Mouse (Mus musculus) hindbrain, embryonic 14.5 days (tissue): Measurements from ENCODE around the gene Fzd10. TPM values are rescaled to one million over a fixed set of nuclear protein-coding genes. Genes with fewer than 3 reads are reported as not detected.

Experiments used
- ATAC-seq: fragments of 200-750 bp; cut with Nextera tagmentation; 2 replicates; pipeline ENCODE4 v1.8.0; 2017; ENCODE audit warnings: moderate number of reproducible peaks, mild to moderate bottlenecking, moderate TSS enrichment, moderate library complexity; ENCODE audit not compliant: low FRiP score
- DNase-seq: peaks from one replicate; pipeline ENCODE4 v3.0.0-alpha.2; 2015; ENCODE audit warnings: low spot score
- H3K27ac ChIP-seq: fragments of 300-500 bp; sonication (generic); 2 replicates; pipeline ENCODE4 v1.5.1; 2014; ENCODE audit warnings: mild to moderate bottlenecking, moderate library complexity
- H3K27me3 ChIP-seq: fragments of 300-500 bp; sonication (generic); 2 replicates; pipeline ENCODE4 v1.6.1; 2014; ENCODE audit warnings: mild to moderate bottlenecking, low read length, mixed read lengths; ENCODE audit not compliant: control insufficient read depth, insufficient read depth
- H3K36me3 ChIP-seq: fragments of 300-500 bp; sonication (generic); replicated peaks from 2 replicates; pipeline ENCODE4 v1.6.1; 2014; ENCODE audit not compliant: control insufficient read depth, insufficient read depth
- H3K4me1 ChIP-seq: fragments of 300-500 bp; sonication (generic); replicated peaks from 2 replicates; pipeline ENCODE4 v1.6.1; 2014; ENCODE audit warnings: antibody characterized with exemption, low read length, mixed read lengths; ENCODE audit not compliant: control insufficient read depth, insufficient read depth
- H3K4me2 ChIP-seq: fragments of 300-500 bp; sonication (generic); replicated peaks from 2 replicates; pipeline ENCODE4 v1.6.1; 2014; ENCODE audit warnings: mild to moderate bottlenecking, moderate library complexity
- H3K4me3 ChIP-seq: fragments of 300-500 bp; sonication (generic); replicated peaks from 2 replicates; pipeline ENCODE4 v1.5.1; 2014; ENCODE audit warnings: mild to moderate bottlenecking, low read length
- H3K9ac ChIP-seq: fragments of 300-500 bp; sonication (generic); 2 replicates; pipeline ENCODE4 v1.6.1; 2014
- H3K9me3 ChIP-seq: fragments of 300-500 bp; sonication (generic); 2 replicates; pipeline ENCODE4 v1.6.1; 2016; ENCODE audit warnings: low read length; ENCODE audit not compliant: control insufficient read depth
- WGBS: fragments of 180-500 bp; shearing (Covaris S2); extraction: QIAGEN DNeasy Blood & Tissue Kit; methylation state at CpG from one replicate; pipeline ENCODE4 v1.1.7; 2014; 5-methylcytosine and 5-hydroxymethylcytosine counted together
- polyA plus RNA-seq: library from polyadenylated mRNA; unstranded; fragments of >200 nt; fragmentation: Nextera tagmentation; extraction: Ambion mirVana; gene quantifications from 2 replicates; pipeline ENCODE4 v1.2.1, GENCODE M21; 2014

Gene Fzd10
- polyA plus RNA-seq, 1 experiment from 2014 or later = 5.3 TPM

GRCm38 (mm10) chr5:128620408-128620807 is 19.8 kb downstream of the Fzd10 start:
- peaks cover 17% of the 10 kb centered on the region for H3K4me1 ChIP-seq
- no peak overlapping the region for H3K9ac ChIP-seq
- no peak overlapping the region for H3K27ac ChIP-seq
- no peaks in the 10 kb centered on the region for H3K36me3 ChIP-seq
- no peak overlapping the region for H3K4me3 ChIP-seq
- H3K27me3 ChIP-seq = 0 out of 2 replicates have a peak, but pooled peaks cover 4% of the 10 kb centered on the region
- DNase-seq (no peak), ATAC-seq (no peak)
- no peak overlapping the region for H3K4me2 ChIP-seq
- 6% methylated on average over 9 of the region's 9 CpGs for WGBS
- no peaks in the 10 kb centered on the region for H3K9me3 ChIP-seq

GRCm38 (mm10) chr5:128627763-128628162 is 27.1 kb downstream of the Fzd10 start:
- ATAC-seq (no peak), DNase-seq (no peak)
- 50% methylated on average over 5 of the region's 5 CpGs for WGBS
- H3K4me2 ChIP-seq = no peak overlapping the region
- no peaks in the 10 kb centered on the region for H3K9me3 ChIP-seq
- no peak overlapping the region for H3K9ac ChIP-seq
- H3K4me3 ChIP-seq = no peak overlapping the region
- H3K36me3 ChIP-seq = no peaks in the 10 kb centered on the region
- no peak overlapping the region for H3K27ac ChIP-seq
- no peaks in the 10 kb centered on the region for H3K4me1 ChIP-seq
- H3K27me3 ChIP-seq = no peaks in the 10 kb centered on the region

DNA sequence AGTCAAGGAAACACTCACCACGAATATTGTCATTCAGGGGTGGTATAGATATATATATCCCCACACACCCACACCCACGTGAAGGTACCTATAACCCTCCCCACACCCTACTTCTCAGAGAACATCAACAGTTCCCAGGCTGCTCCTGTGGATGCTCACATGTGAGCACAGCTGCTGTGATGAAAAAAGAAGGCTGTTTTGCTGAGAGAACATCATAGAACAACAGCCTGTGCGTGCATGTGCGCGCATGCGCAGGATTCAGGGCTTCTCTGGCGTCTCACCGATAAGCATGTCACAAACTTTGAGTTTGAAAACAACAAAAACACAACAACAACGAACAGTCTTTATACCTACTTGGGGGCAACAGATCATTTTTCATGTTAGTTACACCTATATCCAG is 36.0 kb downstream of the Fzd10 start:
- H3K27me3 ChIP-seq = no peaks in the 10 kb centered on the region
- DNase-seq (no peak), ATAC-seq (no peak)
- no peak overlapping the region for H3K9ac ChIP-seq
- H3K9me3 ChIP-seq = no peaks in the 10 kb centered on the region
- H3K4me3 ChIP-seq = no peak overlapping the region
- no peak overlapping the region for H3K4me2 ChIP-seq
- H3K36me3 ChIP-seq = no peaks in the 10 kb centered on the region
- H3K27ac ChIP-seq = no peak overlapping the region
- H3K4me1 ChIP-seq = no peaks in the 10 kb centered on the region
- 94% methylated on average over 9 of the region's 9 CpGs for WGBS

DNA sequence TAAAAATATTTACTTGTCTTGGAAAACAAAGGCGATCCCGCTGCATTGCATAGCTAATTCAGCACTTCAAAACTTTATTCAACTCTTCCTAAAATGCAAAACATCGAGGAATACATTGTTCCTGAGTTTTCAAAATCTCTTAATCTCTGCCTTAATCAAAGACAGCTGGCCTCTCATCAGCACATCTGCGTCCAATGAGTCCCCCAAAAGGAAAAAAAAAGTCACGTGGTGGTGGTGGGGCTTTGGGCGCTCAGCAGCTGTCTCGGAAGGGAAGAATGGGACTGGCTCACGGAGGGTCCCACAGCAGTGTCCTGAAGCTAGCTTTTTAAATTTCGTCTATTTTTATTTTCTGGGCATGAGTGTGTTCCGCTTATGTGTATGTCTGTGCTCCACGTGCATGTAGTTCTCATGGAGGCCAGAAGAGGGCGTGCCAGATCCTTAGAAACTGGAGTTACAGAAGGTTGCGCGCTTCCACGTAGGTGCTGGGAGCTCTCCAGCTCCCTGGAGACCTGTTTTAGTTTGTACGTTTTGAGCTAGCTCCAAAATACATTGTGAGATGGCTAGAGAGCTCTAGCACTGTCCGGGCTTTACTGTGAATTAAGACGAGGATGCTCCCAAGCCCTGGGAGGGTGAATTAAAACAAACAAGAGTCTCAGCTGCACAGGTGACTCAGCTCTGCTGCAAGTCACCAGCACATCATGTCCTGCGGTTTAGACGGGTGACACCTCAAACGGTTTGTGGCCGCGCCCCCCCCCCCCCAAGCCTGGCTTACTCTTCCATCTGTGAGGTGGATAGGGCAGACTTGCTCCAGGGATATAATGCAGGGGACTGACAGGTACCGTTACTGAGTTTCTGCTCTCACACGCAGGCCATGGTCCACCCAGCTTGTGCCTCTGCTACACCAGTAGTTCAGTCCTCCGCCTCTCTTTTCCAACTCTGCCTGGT is 36.7 kb downstream of the Fzd10 start:
- Histone ChIP-seq H3K9ac (no peak overlapping the region), H3K9me3 (no peaks in the 10 kb centered on the region), H3K4me3 (no peak overlapping the region), H3K4me2 (no peak overlapping the region), H3K27me3 (no peaks in the 10 kb centered on the region), H3K36me3 (no peaks in the 10 kb centered on the region), H3K27ac (no peak overlapping the region), H3K4me1 (no peaks in the 10 kb centered on the region)
- ATAC-seq (no peak), DNase-seq (no peak)
- WGBS = 91% methylated on average over 26 of the region's 26 CpGs

- Histone ChIP-seq H3K27me3 (no peaks in the 10 kb centered on the region), H3K27ac (no peak overlapping the region), H3K4me3 (no peak overlapping the region), H3K4me1 (no peaks in the 10 kb centered on the region), H3K9me3 (no peaks in the 10 kb centered on the region), H3K4me2 (no peak overlapping the region), H3K36me3 (no peaks in the 10 kb centered on the region), H3K9ac (no peak overlapping the region)
- DNase-seq = no peak
- 65% methylated on average over 9 of the region's 9 CpGs for WGBS
- no peak for ATAC-seq
These were observed 38.1 kb downstream of the Fzd10 start for GRCm38 (mm10) chr5:128638716-128639115.

DNA sequence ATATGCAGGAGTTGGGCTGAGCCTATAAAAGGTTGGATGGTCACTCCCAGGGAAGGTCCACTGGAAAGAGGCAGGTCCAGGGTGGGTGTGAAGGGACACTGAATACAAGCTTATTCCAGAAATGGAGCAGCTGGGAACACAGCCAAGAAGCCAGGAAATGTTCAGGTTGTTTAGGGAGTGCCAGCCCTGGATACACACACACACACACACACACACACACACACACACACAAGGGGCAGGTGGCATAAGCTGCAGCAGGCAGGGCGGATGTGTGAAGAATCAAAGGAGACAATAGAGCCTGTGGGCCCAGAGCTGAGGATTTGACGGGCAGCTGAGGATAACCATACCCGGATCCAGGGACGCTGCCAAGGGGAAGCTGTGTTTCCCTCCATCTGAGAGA is 42.4 kb downstream of the Fzd10 start:
- Histone ChIP-seq H3K4me3 (no peak overlapping the region), H3K4me2 (no peak overlapping the region), H3K9ac (no peak overlapping the region), H3K4me1 (no peaks in the 10 kb centered on the region), H3K36me3 (no peaks in the 10 kb centered on the region), H3K27me3 (no peaks in the 10 kb centered on the region), H3K27ac (no peak overlapping the region), H3K9me3 (no peaks in the 10 kb centered on the region)
- DNase-seq = no peak
- no peak for ATAC-seq
- 52% methylated on average over 4 of the region's 4 CpGs for WGBS

DNA sequence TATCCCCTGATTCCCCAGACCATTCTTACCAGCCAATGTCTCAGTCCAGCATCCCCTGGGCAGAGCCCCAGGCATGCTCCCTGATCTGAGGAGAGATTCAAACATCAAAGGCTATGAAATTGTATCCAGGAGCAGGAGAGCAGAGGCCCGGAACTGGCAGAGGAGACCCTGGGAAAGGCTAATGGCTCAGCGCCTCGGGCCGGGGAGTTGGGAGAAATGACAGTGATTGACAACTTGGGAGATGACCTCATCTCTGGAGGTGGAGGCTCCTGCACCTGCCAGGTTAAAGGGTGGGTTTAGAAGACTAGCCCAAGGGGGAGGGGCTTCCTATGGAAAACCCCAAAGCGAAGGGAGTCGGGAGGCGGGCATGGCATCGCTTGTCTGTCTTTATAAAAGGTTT is 45.1 kb downstream of the Fzd10 start:
- DNase-seq = no peak
- no peak for ATAC-seq
- Histone ChIP-seq H3K27ac (no peak overlapping the region), H3K4me3 (no peak overlapping the region), H3K4me2 (no peak overlapping the region), H3K9ac (no peak overlapping the region), H3K9me3 (no peaks in the 10 kb centered on the region), H3K27me3 (no peaks in the 10 kb centered on the region), H3K4me1 (no peaks in the 10 kb centered on the region), H3K36me3 (no peaks in the 10 kb centered on the region)
- 75% methylated on average over 8 of the region's 8 CpGs for whole genome bisulfite sequencing

- no peak overlapping the region for H3K9ac ChIP-seq
- 87% methylated on average over 5 of the region's 5 CpGs for WGBS
- DNase-seq (no peak), ATAC-seq (no peak)
- no peaks in the 10 kb centered on the region for H3K36me3 ChIP-seq
- H3K4me1 ChIP-seq = no peaks in the 10 kb centered on the region
- H3K27ac ChIP-seq = no peak overlapping the region
- no peak overlapping the region for H3K4me2 ChIP-seq
- H3K27me3 ChIP-seq = no peaks in the 10 kb centered on the region
- no peaks in the 10 kb centered on the region for H3K9me3 ChIP-seq
- no peak overlapping the region for H3K4me3 ChIP-seq
These were observed 45.6 kb downstream of the Fzd10 start for GRCm38 (mm10) chr5:128646286-128646685.

DNA sequence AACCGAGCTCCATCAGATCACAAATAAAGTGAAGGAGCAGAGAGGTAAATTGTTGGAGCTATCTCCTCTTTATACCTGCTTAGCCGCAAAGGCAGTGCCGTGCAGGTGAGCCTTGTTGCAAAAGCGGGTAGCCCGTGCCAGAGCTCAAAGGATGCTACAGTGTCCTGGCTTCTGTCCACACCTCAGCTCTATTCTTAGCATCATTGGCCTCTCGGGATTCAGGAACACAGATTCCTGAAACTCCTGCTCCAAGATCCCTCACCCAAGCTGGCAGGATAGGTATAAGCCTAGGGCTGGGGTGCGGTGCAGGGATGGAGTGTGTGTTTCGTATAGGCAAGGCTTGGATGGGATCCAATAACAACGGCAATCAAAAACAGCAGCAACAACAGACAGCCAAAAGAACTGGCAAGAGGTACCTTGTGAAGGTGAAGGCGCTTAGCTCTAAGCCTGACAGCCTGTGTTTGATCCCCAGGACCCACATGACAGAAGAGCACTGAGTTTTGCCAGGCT is 46.6 kb downstream of the Fzd10 start:
- 85% methylated on average over 10 of the region's 10 CpGs for WGBS
- H3K4me1 ChIP-seq = no peaks in the 10 kb centered on the region
- DNase-seq (no peak), ATAC-seq (no peak)
- H3K9ac ChIP-seq = no peak overlapping the region
- no peaks in the 10 kb centered on the region for H3K27me3 ChIP-seq
- H3K36me3 ChIP-seq = no peaks in the 10 kb centered on the region
- no peak overlapping the region for H3K27ac ChIP-seq
- no peak overlapping the region for H3K4me3 ChIP-seq
- H3K4me2 ChIP-seq = no peak overlapping the region
- H3K9me3 ChIP-seq = no peaks in the 10 kb centered on the region
